Mouse (Mus musculus): Measurements from ENCODE around the gene 4930432K21Rik. TPM values are rescaled to one million over a fixed set of nuclear protein-coding genes. Genes with fewer than 3 reads are reported as not detected.

The 4930432K21Rik gene
- polyA plus RNA-seq, 1 experiment, result 0.24 TPM

DNA sequence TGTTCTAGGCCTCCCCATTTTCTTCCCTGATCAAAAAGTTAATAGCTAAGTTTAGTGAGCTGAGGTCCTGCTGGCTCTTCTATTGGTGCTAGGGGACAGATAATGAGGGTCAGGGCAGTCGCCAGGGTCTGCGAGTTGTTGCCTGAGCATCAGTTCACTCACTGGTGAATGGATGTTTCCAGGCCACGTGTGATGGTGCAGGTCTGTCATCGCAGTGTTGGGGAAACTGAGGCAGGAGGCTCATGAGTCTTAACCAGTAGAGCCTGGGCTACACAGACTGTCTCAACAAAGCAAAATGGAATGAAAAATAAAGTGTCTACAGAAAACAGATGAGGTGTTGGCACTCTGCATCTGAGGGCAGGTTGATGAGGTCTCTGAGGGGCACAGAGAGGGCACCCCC is 51.0 kb downstream of the 4930432K21Rik start:
- Histone ChIP-seq H3K27me3 (ENCODE audit: control insufficient read depth, insufficient read depth, insufficient read length) (no peaks in the 10 kb centered on the region), H3K79me2 (ENCODE audit: control insufficient read depth, insufficient read depth) (peaks cover 25% of the 10 kb centered on the region), H3K36me3 (ENCODE audit: control insufficient read depth, insufficient read depth) (no peaks in the 10 kb centered on the region), H3ac (ENCODE audit: control insufficient read depth, insufficient read length) (no peak overlapping the region), H3K4me2 (ENCODE audit: low read depth) (peak overlapping the region; percentile 89), H3K4me3 (peak overlapping the region; percentile 72)
- TF ChIP-seq MYOG (IDR thresholded peaks at IDR 0.05; ENCODE audit: control insufficient read depth in 1 of 3, insufficient read depth in 1 of 3, insufficient read length in 2 of 3, low read depth in 2 of 3), result no peak
- no peak for TF ChIP-seq USF1 (IDR thresholded peaks at IDR 0.05; ENCODE audit: low read depth)
- TF ChIP-seq POLR2AphosphoS2 (IDR thresholded peaks at IDR 0.05; ENCODE audit: insufficient read length, low read depth), result no peak
- TF ChIP-seq MAX (IDR thresholded peaks at IDR 0.05; ENCODE audit: low read depth), result no peak
- no peak for TF ChIP-seq REST (IDR thresholded peaks at IDR 0.05; ENCODE audit: insufficient read depth, insufficient read length)
- TF ChIP-seq TCF12 (IDR thresholded peaks at IDR 0.05; ENCODE audit: insufficient read depth, poor library complexity, severe bottlenecking), result no peak
- TF ChIP-seq POLR2A (IDR thresholded peaks at IDR 0.05; ENCODE audit: insufficient read length, low read depth), result no peak
- no peak for TF ChIP-seq E2F4 (IDR thresholded peaks at IDR 0.05; ENCODE audit: insufficient read depth)
- TF ChIP-seq SRF (IDR thresholded peaks at IDR 0.05; ENCODE audit: control insufficient read depth, insufficient read length, low read depth), result no peak
- no peak for TF ChIP-seq TCF3 (IDR thresholded peaks at IDR 0.05; ENCODE audit: insufficient read length, low read depth)
- TF ChIP-seq MYOD1 (IDR thresholded peaks at IDR 0.05; ENCODE audit: control insufficient read depth in 1 of 3, insufficient read length in 2 of 3, low read depth in 2 of 3), result no peak

DNA sequence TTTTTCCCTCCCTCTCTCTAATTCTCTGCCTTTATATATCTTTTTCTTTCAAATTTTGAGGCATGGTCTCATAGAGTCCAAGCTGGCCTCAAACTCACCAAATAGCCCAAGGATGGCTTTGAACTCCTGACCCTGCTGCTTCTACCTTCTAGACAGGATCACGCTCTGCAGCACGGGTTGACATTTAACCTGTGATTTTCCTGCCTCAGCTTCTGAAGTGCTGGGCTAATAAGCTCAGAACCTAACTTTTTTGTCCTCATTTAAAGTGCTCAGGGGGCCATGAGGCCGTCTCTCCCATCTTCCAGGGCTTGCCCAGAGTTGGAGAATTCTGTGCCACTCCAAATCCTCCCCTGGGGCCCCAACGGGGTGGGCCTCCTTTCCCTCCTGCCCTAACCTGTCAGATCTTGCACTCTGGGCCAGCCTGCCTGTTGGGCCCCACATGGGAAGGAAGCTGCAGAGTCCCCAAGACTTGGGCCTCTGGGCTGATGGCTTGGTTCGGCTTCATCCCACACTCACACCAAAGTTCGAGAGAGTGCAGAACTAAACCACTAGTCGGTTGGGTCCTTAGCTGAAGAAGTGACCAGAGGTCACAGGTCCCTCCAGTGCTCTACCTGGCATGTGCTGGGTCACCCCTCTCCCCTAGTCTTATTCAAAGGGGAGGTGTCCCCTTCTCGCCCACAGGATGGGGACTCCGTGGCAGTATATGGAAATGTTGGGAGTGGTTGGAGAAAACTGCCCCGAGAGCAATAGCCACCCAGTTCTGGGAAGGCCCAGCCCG is 51.7 kb downstream of the 4930432K21Rik start:
- H3K4me3 ChIP-seq, result peak overlapping the region; percentile 82
- H3K36me3 ChIP-seq (ENCODE audit: control insufficient read depth, insufficient read depth), result no peaks in the 10 kb centered on the region
- H3K27me3 ChIP-seq (ENCODE audit: control insufficient read depth, insufficient read depth, insufficient read length), result no peaks in the 10 kb centered on the region
- peaks cover 32% of the 10 kb centered on the region for H3K79me2 ChIP-seq (ENCODE audit: control insufficient read depth, insufficient read depth)
- no peak overlapping the region for H3ac ChIP-seq (ENCODE audit: control insufficient read depth, insufficient read length)
- H3K4me2 ChIP-seq (ENCODE audit: low read depth), result peak overlapping the region; percentile 89
- no peak for TF ChIP-seq MAX (IDR thresholded peaks at IDR 0.05; ENCODE audit: low read depth)
- TF ChIP-seq POLR2A (IDR thresholded peaks at IDR 0.05; ENCODE audit: insufficient read length, low read depth), result no peak
- no peak for TF ChIP-seq POLR2AphosphoS2 (IDR thresholded peaks at IDR 0.05; ENCODE audit: insufficient read length, low read depth)
- no peak for TF ChIP-seq USF1 (IDR thresholded peaks at IDR 0.05; ENCODE audit: low read depth)
- TF ChIP-seq TCF12 (IDR thresholded peaks at IDR 0.05; ENCODE audit: insufficient read depth, poor library complexity, severe bottlenecking), result no peak
- TF ChIP-seq CEBPB (IDR thresholded peaks at IDR 0.05; ENCODE audit: insufficient read depth, poor library complexity, severe bottlenecking), result no peak
- no peak for TF ChIP-seq SRF (IDR thresholded peaks at IDR 0.05; ENCODE audit: control insufficient read depth, insufficient read length, low read depth)
- no peak for TF ChIP-seq REST (IDR thresholded peaks at IDR 0.05; ENCODE audit: insufficient read depth, insufficient read length)
- TF ChIP-seq E2F4 (IDR thresholded peaks at IDR 0.05; ENCODE audit: insufficient read depth), result no peak
- TF ChIP-seq MYOD1 (IDR thresholded peaks at IDR 0.05; ENCODE audit: control insufficient read depth in 1 of 3, insufficient read length in 2 of 3, low read depth in 2 of 3), result no peak

DNA sequence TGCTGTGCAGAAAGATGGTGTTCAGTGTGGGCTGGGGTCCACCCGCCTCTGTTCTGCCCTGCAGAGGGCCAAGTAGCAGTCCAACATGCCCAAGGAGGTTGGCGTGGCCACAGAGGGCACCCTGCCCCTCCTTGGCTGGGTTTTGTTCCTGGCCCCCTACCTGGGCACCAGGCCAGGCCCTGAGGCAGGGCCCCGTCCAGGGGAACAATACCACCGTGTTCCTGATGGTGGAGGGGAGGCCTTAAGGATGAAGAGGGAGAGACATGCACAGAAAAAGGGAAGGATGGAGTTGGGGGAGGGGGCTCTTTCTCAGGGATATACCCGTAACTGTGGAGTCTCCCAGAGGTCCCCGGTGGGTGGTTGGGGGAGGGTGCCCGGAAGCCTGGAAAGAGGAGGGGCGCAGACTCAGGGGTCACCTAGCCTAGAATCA is 52.3 kb downstream of the 4930432K21Rik start:
- Histone ChIP-seq H3K36me3 (ENCODE audit: control insufficient read depth, insufficient read depth) (no peaks in the 10 kb centered on the region), H3K4me2 (ENCODE audit: low read depth) (peak overlapping the region; percentile 83), H3K4me3 (peak overlapping the region; percentile 82), H3ac (ENCODE audit: control insufficient read depth, insufficient read length) (peak overlapping the region; percentile 77), H3K27me3 (ENCODE audit: control insufficient read depth, insufficient read depth, insufficient read length) (no peaks in the 10 kb centered on the region), H3K79me2 (ENCODE audit: control insufficient read depth, insufficient read depth) (peaks cover 38% of the 10 kb centered on the region)
- TF ChIP-seq REST (IDR thresholded peaks at IDR 0.05; ENCODE audit: insufficient read depth, insufficient read length), result no peak
- TF ChIP-seq CEBPB (IDR thresholded peaks at IDR 0.05; ENCODE audit: insufficient read depth, poor library complexity, severe bottlenecking), result no peak
- TF ChIP-seq POLR2AphosphoS2 (IDR thresholded peaks at IDR 0.05; ENCODE audit: insufficient read length, low read depth), result no peak
- no peak for TF ChIP-seq USF1 (IDR thresholded peaks at IDR 0.05; ENCODE audit: low read depth)
- TF ChIP-seq MYOG (IDR thresholded peaks at IDR 0.05; ENCODE audit: control insufficient read depth in 1 of 3, insufficient read depth in 1 of 3, insufficient read length in 2 of 3, low read depth in 2 of 3), result no peak
- no peak for TF ChIP-seq TCF3 (IDR thresholded peaks at IDR 0.05; ENCODE audit: insufficient read length, low read depth)
- TF ChIP-seq E2F4 (IDR thresholded peaks at IDR 0.05; ENCODE audit: insufficient read depth), result no peak
- no peak for TF ChIP-seq POLR2A (IDR thresholded peaks at IDR 0.05; ENCODE audit: insufficient read length, low read depth)
- no peak for TF ChIP-seq TCF12 (IDR thresholded peaks at IDR 0.05; ENCODE audit: insufficient read depth, poor library complexity, severe bottlenecking)
- no peak for TF ChIP-seq MYOD1 (IDR thresholded peaks at IDR 0.05; ENCODE audit: control insufficient read depth in 1 of 3, insufficient read length in 2 of 3, low read depth in 2 of 3)
- TF ChIP-seq MAX (IDR thresholded peaks at IDR 0.05; ENCODE audit: low read depth), result no peak
- no peak for TF ChIP-seq SRF (IDR thresholded peaks at IDR 0.05; ENCODE audit: control insufficient read depth, insufficient read length, low read depth)

- H3K27me3 ChIP-seq (ENCODE audit: control insufficient read depth, insufficient read depth, insufficient read length), result no peaks in the 10 kb centered on the region
- H3ac ChIP-seq (ENCODE audit: control insufficient read depth, insufficient read length), result peak overlapping the region; percentile 77
- peaks cover 6% of the 10 kb centered on the region for H3K36me3 ChIP-seq (ENCODE audit: control insufficient read depth, insufficient read depth)
- H3K79me2 ChIP-seq (ENCODE audit: control insufficient read depth, insufficient read depth), result peaks cover 45% of the 10 kb centered on the region
- peak overlapping the region; percentile 83 for H3K4me2 ChIP-seq (ENCODE audit: low read depth)
- TF ChIP-seq CEBPB (IDR thresholded peaks at IDR 0.05; ENCODE audit: insufficient read depth, poor library complexity, severe bottlenecking) (no peak), SRF (IDR thresholded peaks at IDR 0.05; ENCODE audit: control insufficient read depth, insufficient read length, low read depth) (no peak), MYOD1 (IDR thresholded peaks at IDR 0.05; ENCODE audit: control insufficient read depth in 1 of 3, insufficient read length in 2 of 3, low read depth in 2 of 3) (peak in 2 of 3 experiments; percentile 50 to 76), MYOG (IDR thresholded peaks at IDR 0.05; ENCODE audit: control insufficient read depth in 1 of 3, insufficient read depth in 1 of 3, insufficient read length in 2 of 3, low read depth in 2 of 3) (peak in 2 of 3 experiments; percentile 54 to 74), E2F4 (IDR thresholded peaks at IDR 0.05; ENCODE audit: insufficient read depth) (peak; percentile 29), POLR2A (IDR thresholded peaks at IDR 0.05; ENCODE audit: insufficient read length, low read depth) (peak; percentile 69), TCF12 (IDR thresholded peaks at IDR 0.05; ENCODE audit: insufficient read depth, poor library complexity, severe bottlenecking) (no peak), MAX (IDR thresholded peaks at IDR 0.05; ENCODE audit: low read depth) (no peak), POLR2AphosphoS2 (IDR thresholded peaks at IDR 0.05; ENCODE audit: insufficient read length, low read depth) (peak; percentile 59), USF1 (IDR thresholded peaks at IDR 0.05; ENCODE audit: low read depth) (peak; percentile 16), TCF3 (IDR thresholded peaks at IDR 0.05; ENCODE audit: insufficient read length, low read depth) (no peak), REST (IDR thresholded peaks at IDR 0.05; ENCODE audit: insufficient read depth, insufficient read length) (no peak)
- H3K4me3 ChIP-seq, result peak overlapping the region; percentile 82
Observed at GRCm38 (mm10) chr8:84200652-84201544, 53.1 kb downstream of the 4930432K21Rik start.
